Mouse (Mus musculus) forebrain, embryonic 12.5 days (tissue): ENCODE measurements around the gene Asic2. TPM values are rescaled to one million over a fixed set of nuclear protein-coding genes. Genes with fewer than 3 reads are reported as not detected.

Experiments
- ATAC-seq: fragments of 200-750 bp; cut with Nextera tagmentation; 2 replicates; pipeline ENCODE4 v1.8.0; 2017; ENCODE audit warnings: moderate TSS enrichment; ENCODE audit not compliant: low FRiP score
- H3K27ac ChIP-seq: fragments of 300-500 bp; sonication (generic); 2 replicates; pipeline ENCODE4 v1.5.1; 2016; ENCODE audit warnings: mild to moderate bottlenecking
- H3K27me3 ChIP-seq: fragments of 300-500 bp; sonication (generic); 2 replicates; pipeline ENCODE4 v1.6.1; 2016; ENCODE audit warnings: mild to moderate bottlenecking
- H3K36me3 ChIP-seq: fragments of 300-500 bp; sonication (generic); replicated peaks from 2 replicates; pipeline ENCODE4 v1.6.1; 2016; ENCODE audit warnings: mild to moderate bottlenecking
- H3K4me1 ChIP-seq: fragments of 300-500 bp; sonication (generic); 2 replicates; pipeline ENCODE4 v1.6.1; 2016
- H3K4me2 ChIP-seq: fragments of 300-500 bp; sonication (generic); 2 replicates; pipeline ENCODE4 v1.6.1; 2016; ENCODE audit warnings: mild to moderate bottlenecking, moderate library complexity
- H3K4me3 ChIP-seq: fragments of 300-500 bp; sonication (generic); replicated peaks from 2 replicates; pipeline ENCODE4 v1.5.1; 2016; ENCODE audit warnings: mild to moderate bottlenecking
- H3K9ac ChIP-seq: fragments of 300-500 bp; sonication (generic); 2 replicates; pipeline ENCODE4 v1.6.1; 2016; ENCODE audit warnings: mild to moderate bottlenecking
- H3K9me3 ChIP-seq: fragments of 300-500 bp; sonication (generic); 2 replicates; pipeline ENCODE4 v1.6.1; 2016
- WGBS: fragments of 180-500 bp; shearing (Covaris S2); methylation state at CpG from one replicate; pipeline ENCODE4 v1.1.7; 2016; 5-methylcytosine and 5-hydroxymethylcytosine counted together
- polyA plus RNA-seq: library from polyadenylated mRNA; unstranded; fragments of >200 nt; fragmentation: Nextera tagmentation; extraction: Ambion mirVana; gene quantifications from 2 replicates; pipeline ENCODE4 v1.2.1, GENCODE M21; 2016

The Asic2 gene
- polyA plus RNA-seq, 1 experiment from 2014 or later = 3.3 TPM

DNA sequence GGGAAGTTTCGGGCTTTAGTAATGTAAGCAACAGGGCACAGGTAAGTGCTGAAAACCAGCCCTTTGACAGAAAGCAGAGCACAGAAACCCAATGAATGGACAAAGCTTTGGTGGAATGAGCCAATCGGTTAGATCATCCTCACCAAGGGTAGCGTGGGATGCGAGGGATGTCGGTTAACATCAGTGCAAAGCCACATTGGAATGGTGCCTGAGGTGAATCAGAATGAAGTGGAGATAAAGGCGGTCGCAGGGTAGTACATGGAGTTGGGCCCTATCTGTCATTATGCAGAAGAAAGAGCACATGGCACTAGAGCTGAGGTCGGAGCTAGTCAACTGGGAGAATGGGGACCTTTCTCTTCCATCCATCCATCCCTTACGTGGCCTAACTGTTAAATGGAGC is 383.8 kb downstream of the Asic2 start:
- no peak for ATAC-seq
- Histone ChIP-seq H3K4me3 (no peak overlapping the region), H3K9ac (no peak overlapping the region), H3K4me1 (peaks cover 41% of the 10 kb centered on the region), H3K27ac (no peak overlapping the region), H3K27me3 (no peaks in the 10 kb centered on the region), H3K9me3 (no peaks in the 10 kb centered on the region), H3K4me2 (no peak overlapping the region), H3K36me3 (no peaks in the 10 kb centered on the region)
- 90% methylated on average over 9 of the region's 9 CpGs for WGBS

DNA sequence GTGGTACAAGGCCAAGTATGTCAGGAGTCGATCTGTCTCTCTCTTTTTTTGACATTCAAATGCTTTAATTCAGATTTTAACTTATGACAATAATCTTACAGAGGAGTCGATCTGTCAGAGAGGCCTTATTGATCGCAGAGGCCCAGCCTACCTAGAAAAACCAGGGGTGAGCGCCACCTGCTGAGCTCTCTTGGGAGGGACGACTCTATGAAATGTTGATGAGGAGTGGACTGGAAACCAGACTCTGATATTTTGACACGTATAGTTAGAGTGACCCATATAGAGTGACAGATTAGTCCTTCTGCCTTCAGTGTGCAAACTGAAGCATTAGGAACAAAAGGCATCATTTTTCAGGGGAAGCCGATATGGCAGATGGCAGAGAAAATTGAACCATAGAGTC is 385.1 kb downstream of the Asic2 start:
- no peaks in the 10 kb centered on the region for H3K9me3 ChIP-seq
- no peak overlapping the region for H3K9ac ChIP-seq
- 64% methylated on average over 7 of the region's 7 CpGs for WGBS
- no peak; the same call in 1 of the 2 replicates for ATAC-seq
- no peak overlapping the region for H3K4me2 ChIP-seq
- no peaks in the 10 kb centered on the region for H3K36me3 ChIP-seq
- H3K27me3 ChIP-seq = no peaks in the 10 kb centered on the region
- H3K4me1 ChIP-seq = peaks cover 35% of the 10 kb centered on the region
- H3K27ac ChIP-seq = no peak overlapping the region
- H3K4me3 ChIP-seq = no peak overlapping the region

DNA sequence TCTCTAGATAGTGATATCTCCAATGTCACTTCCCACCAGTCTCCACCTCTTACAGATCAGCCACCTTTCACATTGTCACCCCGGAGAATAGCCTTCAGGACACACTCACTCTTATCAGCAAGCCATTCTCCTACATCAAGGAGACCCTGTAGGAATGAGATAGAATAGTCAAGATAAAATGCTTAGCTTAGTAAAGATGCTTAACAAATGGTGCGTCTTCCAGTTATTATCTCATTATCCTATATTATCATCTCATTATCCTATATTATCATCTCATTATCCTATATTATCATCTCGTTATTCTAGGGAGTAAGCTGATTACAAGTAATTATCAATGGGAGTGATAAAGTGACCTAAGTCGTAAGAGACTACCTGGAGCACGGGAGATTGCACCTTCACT is 386.1 kb downstream of the Asic2 start:
- WGBS = 54% methylated on average over 5 of the region's 5 CpGs
- no peak for ATAC-seq
- peaks cover 30% of the 10 kb centered on the region for H3K4me1 ChIP-seq

DNA sequence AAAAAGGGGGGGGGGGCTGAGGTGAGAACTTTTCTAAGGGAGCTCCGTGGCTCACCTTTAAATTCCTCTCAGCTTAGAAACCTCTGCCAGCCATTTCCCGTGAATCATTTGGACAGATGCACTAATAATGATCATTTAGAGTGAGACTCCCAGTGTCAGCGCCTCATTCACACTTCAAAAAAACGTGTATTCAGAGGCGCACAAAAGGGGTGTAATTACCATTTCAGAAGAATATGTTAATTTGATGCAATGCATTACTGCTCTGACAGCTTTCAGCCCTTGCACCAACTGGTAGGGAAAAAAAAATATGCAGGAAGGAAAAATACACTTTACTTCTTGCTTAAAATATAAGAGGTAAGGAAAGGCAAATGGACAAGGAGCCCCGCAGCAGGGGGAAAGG is 388.5 kb downstream of the Asic2 start:
- peak overlapping the region; percentile 75 for H3K27ac ChIP-seq
- no peaks in the 10 kb centered on the region for H3K36me3 ChIP-seq
- H3K4me3 ChIP-seq = no peak overlapping the region
- peak; percentile 44; the same call in 1 of the 2 replicates for ATAC-seq
- no peak overlapping the region for H3K9ac ChIP-seq
- H3K4me2 ChIP-seq = no peak overlapping the region
- H3K9me3 ChIP-seq = no peaks in the 10 kb centered on the region
- H3K4me1 ChIP-seq = peaks cover 30% of the 10 kb centered on the region
- WGBS = 17% methylated on average over 6 of the region's 6 CpGs
- H3K27me3 ChIP-seq = no peaks in the 10 kb centered on the region

More for the DNA sequence above, 386.1 kb downstream of the Asic2 start:
- Histone ChIP-seq H3K4me3 (no peak overlapping the region), H3K27me3 (no peaks in the 10 kb centered on the region), H3K9me3 (no peaks in the 10 kb centered on the region), H3K9ac (no peak overlapping the region), H3K36me3 (no peaks in the 10 kb centered on the region), H3K27ac (no peak overlapping the region), H3K4me2 (no peak overlapping the region)

DNA sequence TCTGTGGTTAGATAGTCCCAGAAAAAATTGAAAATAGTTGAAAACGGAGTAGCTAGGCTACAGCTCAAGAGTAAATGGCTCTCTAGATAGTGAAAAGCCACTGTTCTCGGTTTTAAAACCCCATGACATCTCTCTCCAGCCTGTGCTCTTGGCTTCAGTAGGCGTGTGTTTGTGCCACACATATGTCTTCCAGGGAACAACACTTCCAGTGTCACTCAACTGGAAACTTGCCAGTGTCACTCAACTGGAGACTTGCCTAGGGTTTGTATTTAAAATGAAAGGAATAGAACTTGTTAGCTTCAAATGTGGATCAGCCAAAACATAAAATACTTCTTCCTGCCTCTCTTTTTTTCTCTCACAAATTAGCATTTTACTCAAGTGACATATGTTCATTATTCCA is 397.9 kb downstream of the Asic2 start:
- no peaks in the 10 kb centered on the region for H3K36me3 ChIP-seq
- WGBS = 80% methylated on average over 3 of the region's 3 CpGs
- H3K4me3 ChIP-seq = no peak overlapping the region
- H3K9me3 ChIP-seq = no peaks in the 10 kb centered on the region
- no peaks in the 10 kb centered on the region for H3K27me3 ChIP-seq
- H3K4me2 ChIP-seq = no peak overlapping the region
- no peak overlapping the region for H3K27ac ChIP-seq
- no peak for ATAC-seq
- H3K9ac ChIP-seq = no peak overlapping the region
- no peaks in the 10 kb centered on the region for H3K4me1 ChIP-seq

DNA sequence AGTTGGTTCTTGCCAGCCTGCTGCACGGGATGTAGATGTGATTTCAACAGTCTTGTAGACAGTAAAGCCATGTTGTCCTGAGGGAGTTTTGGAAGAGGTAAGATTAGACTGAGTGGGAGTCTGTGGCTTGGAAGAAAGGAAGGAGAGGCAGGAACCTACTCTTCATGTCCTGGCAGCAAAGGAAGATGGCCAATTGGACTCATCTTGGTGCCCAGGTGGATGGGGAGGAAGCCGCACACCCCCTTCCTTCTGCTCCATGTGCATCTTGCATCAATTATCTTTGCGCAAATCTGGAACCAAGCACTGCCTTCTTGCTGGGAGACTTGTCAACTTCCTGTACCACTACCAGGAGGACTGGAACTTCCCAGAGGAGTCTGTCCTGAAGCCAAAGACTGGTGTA is 403.4 kb downstream of the Asic2 start:
- no peak overlapping the region for H3K9ac ChIP-seq
- H3K27ac ChIP-seq = no peak overlapping the region
- no peak overlapping the region for H3K4me3 ChIP-seq
- H3K4me2 ChIP-seq = no peak overlapping the region
- H3K4me1 ChIP-seq = no peaks in the 10 kb centered on the region
- H3K36me3 ChIP-seq = no peaks in the 10 kb centered on the region
- no peaks in the 10 kb centered on the region for H3K27me3 ChIP-seq
- no peaks in the 10 kb centered on the region for H3K9me3 ChIP-seq
- no peak for ATAC-seq
- WGBS = 82% methylated on average over 3 of the region's 3 CpGs

DNA sequence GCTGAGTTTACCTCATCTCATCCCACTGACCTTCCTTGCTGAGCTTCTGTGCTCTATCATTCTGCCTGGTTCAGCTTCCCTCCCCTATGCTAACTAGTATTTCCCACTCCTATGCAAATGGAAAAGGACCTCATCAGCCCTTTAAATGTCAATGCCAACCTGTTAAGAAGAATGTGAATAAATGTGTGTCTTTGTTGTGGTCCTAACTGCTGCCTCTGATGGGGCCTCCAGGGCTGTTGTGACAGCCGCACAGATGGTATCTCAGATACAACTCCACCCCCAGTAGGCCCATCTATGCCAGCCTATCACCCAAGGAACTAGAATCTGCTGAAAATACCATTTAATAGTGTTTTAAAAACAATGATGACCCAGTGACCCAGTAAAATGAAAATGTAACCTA is 407.9 kb downstream of the Asic2 start:
- no peaks in the 10 kb centered on the region for H3K4me1 ChIP-seq
- H3K36me3 ChIP-seq = no peaks in the 10 kb centered on the region
- H3K9ac ChIP-seq = no peak overlapping the region
- no peaks in the 10 kb centered on the region for H3K27me3 ChIP-seq
- no peak for ATAC-seq
- H3K4me3 ChIP-seq = no peak overlapping the region
- 83% methylated on average over 1 of the region's 1 CpGs for WGBS
- H3K27ac ChIP-seq = no peak overlapping the region
- H3K9me3 ChIP-seq = no peaks in the 10 kb centered on the region
- H3K4me2 ChIP-seq = no peak overlapping the region

DNA sequence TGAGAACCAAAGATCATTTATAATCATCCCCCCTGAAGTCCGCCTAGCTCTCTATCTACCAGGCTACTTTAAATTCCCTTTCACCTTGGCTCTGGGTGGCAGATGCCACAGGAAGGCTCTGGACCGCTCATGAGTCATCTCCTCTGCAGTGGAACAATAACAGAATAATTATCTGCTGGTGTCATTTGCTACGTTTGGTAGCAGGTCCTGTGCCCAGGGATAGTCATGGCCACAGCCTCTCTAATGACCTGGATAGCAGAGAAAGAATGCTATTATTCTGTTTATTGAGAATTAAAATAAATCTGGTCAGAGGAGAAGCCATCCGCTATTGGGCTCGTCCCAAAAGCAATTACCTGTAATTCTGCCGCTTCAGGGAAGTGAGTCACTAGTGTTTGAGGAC is 425.1 kb downstream of the Asic2 start:
- WGBS = 88% methylated on average over 6 of the region's 6 CpGs

DNA sequence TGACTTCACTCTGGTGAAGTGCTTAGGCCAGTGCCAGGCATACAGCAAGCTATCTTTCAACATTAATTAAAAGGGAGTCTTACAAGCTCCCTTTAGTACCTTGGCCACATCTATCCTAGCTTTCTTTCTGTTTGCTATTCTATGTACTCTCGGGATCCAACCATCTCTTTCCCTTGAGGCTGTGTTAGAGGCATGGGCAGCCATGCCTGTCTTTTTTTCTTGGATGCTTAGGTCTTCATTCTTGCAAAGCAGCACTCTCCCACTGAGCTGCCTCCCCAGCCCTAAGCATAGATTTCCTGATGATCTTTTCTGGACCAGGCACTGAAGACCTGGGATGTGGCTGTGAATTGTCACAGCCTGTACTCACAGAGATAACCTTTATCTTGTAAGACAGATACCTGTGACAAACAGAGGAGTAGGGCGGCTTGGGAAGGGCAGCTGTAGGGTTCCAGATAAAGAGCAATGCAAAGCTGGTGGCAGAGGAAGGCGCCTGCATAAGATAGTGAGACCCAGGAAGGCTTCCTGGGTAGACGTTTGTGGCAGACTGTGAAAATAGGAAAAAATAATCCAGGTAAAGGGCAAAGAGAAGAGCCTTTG is 433.0 kb downstream of the Asic2 start:
- H3K27ac ChIP-seq = no peak overlapping the region
- no peak overlapping the region for H3K4me2 ChIP-seq
- H3K9me3 ChIP-seq = no peaks in the 10 kb centered on the region
- H3K4me1 ChIP-seq = peaks cover 12% of the 10 kb centered on the region
- no peak for ATAC-seq
- WGBS = 73% methylated on average over 4 of the region's 4 CpGs
- 0 out of 2 replicates have a peak, but pooled peaks cover 4% of the 10 kb centered on the region for H3K27me3 ChIP-seq
- H3K4me3 ChIP-seq = no peak overlapping the region
- no peaks in the 10 kb centered on the region for H3K36me3 ChIP-seq
- H3K9ac ChIP-seq = no peak overlapping the region

More for the DNA sequence above, 425.1 kb downstream of the Asic2 start:
- Histone ChIP-seq H3K27me3 (no peaks in the 10 kb centered on the region), H3K9me3 (no peaks in the 10 kb centered on the region), H3K9ac (no peak overlapping the region), H3K4me3 (no peak overlapping the region), H3K4me1 (no peaks in the 10 kb centered on the region), H3K27ac (no peak overlapping the region), H3K36me3 (no peaks in the 10 kb centered on the region), H3K4me2 (no peak overlapping the region)
- ATAC-seq = no peak

DNA sequence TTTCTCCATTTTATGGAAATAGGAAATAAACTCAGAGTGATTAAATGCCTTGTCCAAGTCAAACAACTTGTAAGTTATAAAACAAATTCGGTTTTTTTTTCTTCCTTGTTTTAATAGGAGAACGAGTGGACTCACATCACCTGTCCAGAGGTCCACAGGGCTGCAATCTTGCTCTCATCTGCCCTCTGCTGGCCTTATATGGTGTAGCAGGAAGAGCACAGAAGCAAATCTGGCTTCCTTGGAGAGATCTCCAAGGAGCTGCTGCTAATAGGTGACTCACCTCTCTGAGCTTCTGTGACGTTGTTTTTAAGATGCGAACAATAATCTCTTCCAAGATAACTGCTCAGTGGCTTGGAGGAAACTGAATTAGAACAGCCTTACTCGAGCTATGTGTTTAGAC is 433.6 kb downstream of the Asic2 start:
- ATAC-seq = no peak
- Histone ChIP-seq H3K4me1 (peaks cover 12% of the 10 kb centered on the region), H3K4me2 (no peak overlapping the region), H3K9me3 (no peaks in the 10 kb centered on the region), H3K27me3 (0 out of 2 replicates have a peak, but pooled peaks cover 4% of the 10 kb centered on the region), H3K36me3 (no peaks in the 10 kb centered on the region), H3K9ac (no peak overlapping the region), H3K27ac (no peak overlapping the region), H3K4me3 (no peak overlapping the region)
- WGBS = 15% methylated on average over 5 of the region's 5 CpGs

DNA sequence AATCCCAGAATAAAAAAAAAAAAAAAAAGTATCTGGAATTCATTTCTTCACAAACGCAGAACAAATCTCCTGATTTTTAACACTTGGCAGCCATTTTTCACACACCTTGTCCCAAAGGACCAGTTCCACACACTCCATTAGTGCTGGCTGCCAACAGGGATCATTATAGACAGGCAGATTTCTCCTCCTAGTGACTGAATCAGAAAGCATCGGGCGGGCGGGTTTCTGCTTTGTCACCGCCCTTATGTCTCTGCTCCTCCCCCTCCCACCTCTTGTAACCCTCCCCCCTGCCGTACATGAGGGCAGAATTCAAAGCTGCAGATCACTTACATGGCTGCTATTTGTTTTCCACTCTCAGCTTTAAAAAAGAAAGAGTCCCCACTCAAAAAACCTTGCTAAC is 436.4 kb downstream of the Asic2 start:
- ATAC-seq = peak; percentile 70; the same call in 1 of the 2 replicates
- H3K27me3 ChIP-seq = 0 out of 2 replicates have a peak, but pooled peaks cover 4% of the 10 kb centered on the region
- no peaks in the 10 kb centered on the region for H3K36me3 ChIP-seq
- H3K27ac ChIP-seq = peak overlapping the region; percentile 47
- H3K9me3 ChIP-seq = no peaks in the 10 kb centered on the region
- H3K4me1 ChIP-seq = peaks cover 12% of the 10 kb centered on the region
- H3K9ac ChIP-seq = no peak overlapping the region
- no peak overlapping the region for H3K4me2 ChIP-seq
- 6% methylated on average over 6 of the region's 6 CpGs for WGBS
- no peak overlapping the region for H3K4me3 ChIP-seq

DNA sequence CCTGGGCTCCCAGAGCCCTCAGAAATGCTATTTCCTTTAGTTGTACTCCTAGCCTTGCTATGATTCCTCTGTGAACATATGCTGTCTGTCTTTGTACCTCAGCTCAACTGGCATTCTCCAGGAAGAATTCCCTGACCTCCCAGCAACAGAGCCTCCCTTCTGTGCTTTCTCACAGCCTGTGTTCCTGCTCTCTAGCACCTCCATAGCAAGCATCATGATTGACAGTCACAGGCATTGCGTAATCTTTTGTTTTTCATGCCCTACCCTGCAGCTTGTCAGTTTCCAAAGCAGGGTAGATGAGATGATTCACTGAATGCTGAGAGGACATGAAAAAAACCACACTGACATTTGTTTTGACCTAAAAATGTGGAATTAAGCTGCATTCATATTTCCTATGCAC is 445.3 kb downstream of the Asic2 start:
- no peak overlapping the region for H3K4me2 ChIP-seq
- H3K27ac ChIP-seq = no peak overlapping the region
- ATAC-seq = no peak
- 78% methylated on average over 1 of the region's 1 CpGs for WGBS
- H3K9me3 ChIP-seq = no peaks in the 10 kb centered on the region
- H3K27me3 ChIP-seq = no peaks in the 10 kb centered on the region
- H3K36me3 ChIP-seq = no peaks in the 10 kb centered on the region
- 0 out of 2 replicates have a peak overlapping the region, but pooled peaks have one; percentile 12 for H3K9ac ChIP-seq
- H3K4me3 ChIP-seq = no peak overlapping the region
- peaks cover 29% of the 10 kb centered on the region for H3K4me1 ChIP-seq

DNA sequence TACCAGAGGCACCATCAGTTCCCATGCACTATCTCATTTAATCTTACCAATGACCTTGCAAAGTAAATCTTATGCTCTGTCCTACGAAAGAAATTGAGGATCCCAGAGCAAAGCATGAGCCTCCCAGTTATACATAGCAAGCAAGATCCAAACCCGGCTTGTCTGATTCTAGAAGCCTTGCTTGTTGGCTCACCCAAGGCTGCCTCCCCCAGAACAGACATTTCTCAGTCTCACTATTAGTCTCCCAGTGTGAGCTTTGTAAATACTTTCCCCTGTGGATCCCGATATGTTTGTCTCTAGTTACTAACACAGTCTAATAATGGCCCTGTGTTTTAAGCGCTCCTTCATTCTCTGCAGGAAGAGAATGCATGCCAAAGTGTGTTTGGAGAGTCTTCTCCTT is 446.4 kb downstream of the Asic2 start:
- WGBS = 87% methylated on average over 4 of the region's 4 CpGs
- Histone ChIP-seq H3K4me3 (no peak overlapping the region), H3K9me3 (no peaks in the 10 kb centered on the region), H3K27me3 (no peaks in the 10 kb centered on the region), H3K27ac (no peak overlapping the region), H3K36me3 (no peaks in the 10 kb centered on the region), H3K4me1 (peaks cover 31% of the 10 kb centered on the region), H3K9ac (no peak overlapping the region), H3K4me2 (no peak overlapping the region)
- ATAC-seq = no peak
